Mouse (Mus musculus) cerebellum, adult (tissue): ENCODE data around the gene Tap1.
A peak's percentile ranks its signal among the peaks of the same experiment; 100 is the strongest.

Experiments
- ATAC-seq: cut with Nextera tagmentation; 2 replicates; pipeline ENCODE4 v1.9.2; 2017; ENCODE audit warnings: mild to moderate bottlenecking, moderate library complexity, mixed read lengths; ENCODE audit not compliant: insufficient number of reproducible peaks, low FRiP score, low TSS enrichment

Tap1 gene

GRCm38 (mm10) chr17:34177179-34177578 lies 10.2 kb upstream of the Tap1 start:
- ATAC-seq, result no peak

GRCm38 (mm10) chr17:34179019-34179418 lies 8.3 kb upstream of the Tap1 start:
- no peak for ATAC-seq

- ATAC-seq, result no peak
Measured at GRCm38 (mm10) chr17:34179913-34180859, 7.2 kb upstream of the Tap1 start.

- ATAC-seq, result no peak
Measured at GRCm38 (mm10) chr17:34183564-34184219, 3.7 kb upstream of the Tap1 start.

GRCm38 (mm10) chr17:34185526-34185925 lies 1.8 kb upstream of the Tap1 start:
- no peak for ATAC-seq

- ATAC-seq, result no peak
Measured at GRCm38 (mm10) chr17:34186885-34187260, 480 bp upstream of the Tap1 start.

GRCm38 (mm10) chr17:34188010-34188409 lies 657 bp downstream of the Tap1 start:
- ATAC-seq, result no peak

- ATAC-seq, result no peak
Measured at GRCm38 (mm10) chr17:34188986-34189385, 1.6 kb downstream of the Tap1 start.

GRCm38 (mm10) chr17:34192852-34193251 lies 5.5 kb downstream of the Tap1 start:
- ATAC-seq, result no peak

GRCm38 (mm10) chr17:34193468-34193867 lies 6.1 kb downstream of the Tap1 start:
- no peak for ATAC-seq

- ATAC-seq, result no peak
Measured at GRCm38 (mm10) chr17:34194723-34195122, 7.4 kb downstream of the Tap1 start.

GRCm38 (mm10) chr17:34196491-34196890 lies 9.1 kb downstream of the Tap1 start:
- no peak for ATAC-seq

- peak; percentile 49; the same call in 1 of the 2 replicates for ATAC-seq
Measured at GRCm38 (mm10) chr17:34196941-34197894, 9.9 kb downstream of the Tap1 start, which contains the start of gene Psmb8. TSS of gene Psmb8 (plus strand) at chr17:34197721.

GRCm38 (mm10) chr17:34197904-34198520 lies 10.7 kb downstream of the Tap1 start:
- no peak for ATAC-seq

GRCm38 (mm10) chr17:34198521-34198912 lies 11.2 kb downstream of the Tap1 start:
- ATAC-seq, result no peak

GRCm38 (mm10) chr17:34199050-34199619 lies 11.8 kb downstream of the Tap1 start:
- no peak for ATAC-seq

- ATAC-seq, result no peak
Measured at GRCm38 (mm10) chr17:34200047-34200446, 12.7 kb downstream of the Tap1 start.

- ATAC-seq, result no peak
Measured at GRCm38 (mm10) chr17:34200772-34201505, 13.6 kb downstream of the Tap1 start.

GRCm38 (mm10) chr17:34201506-34202055 lies 14.2 kb downstream of the Tap1 start:
- no peak for ATAC-seq
